Comparison of ENCODE assay signal across 11 mouse cellular contexts in genomic region chr12:69166861-69167581, GRCm38 (mm10). TPM values are rescaled to one million over a fixed set of nuclear protein-coding genes. Genes with fewer than 3 reads are reported as not detected.
"Had no signal": no experiment of that assay in that cellular context is flagged by ENCODE, and none has a peak within 500 bp of the region (broad histone marks: within the 10 kb centered on the region; RNA-seq: fewer than 3 reads in every experiment).

No protein-coding gene starts in this region.

RNA-seq across cellular contexts. Expression of gene Lrr1, which starts 1.6 kb away (rescaled TPM):
- total RNA-seq: gastrocnemius, adult 2 months; gastrocnemius, postnatal 25 days; heart, adult 2 months; heart, postnatal 36 days; layer of hippocampus, adult 18-20 months; layer of hippocampus, adult 8-10 months; layer of hippocampus, postnatal 36 days; left cerebral cortex, adult 18-20 months; left cerebral cortex, adult 8-10 months; left cerebral cortex, postnatal 25 days had no signal
- polyA plus RNA-seq: heart, adult 2 months; kidney, adult 2 months had no signal
